Mouse (Mus musculus) gastrocnemius, postnatal 14 days (tissue): Measurements from ENCODE around the gene Otog. TPM values are rescaled to one million over a fixed set of nuclear protein-coding genes. Genes with fewer than 3 reads are reported as not detected.

Source experiments
- DNase-seq: peaks from one replicate; pipeline ENCODE4 v3.0.0; 2021; ENCODE audit warnings: mixed read lengths
- intact Hi-C: fragments of 180-260 bp; cut with DNase I; formaldehyde crosslinking; loops from one replicate; pipeline ENCODE4 v1.15.1; 2025; ENCODE audit warnings: low total_unique reads
- total RNA-seq, 2 experiments: library from RNA; stranded (reverse); gene quantifications; 2 replicates each; pipeline ENCODE4 v1.2.3; 2021

Otog gene
- total RNA-seq, 2 experiments from 2014 or later, result 0.31 to 0.33 TPM

- no peak for DNase-seq
- intact Hi-C loops, result no loop called here
Observed at GRCm38 (mm10) chr7:46276156-46276555, 35.4 kb downstream of the Otog start.

GRCm38 (mm10) chr7:46279946-46280345 lies 39.2 kb downstream of the Otog start:
- intact Hi-C loops, result loop anchor here (2.0 to 5.0 kb wide), 2 partner anchors 99 to 327 kb away; no protein-coding TSS in a partner anchor
- peak; percentile 47 for DNase-seq

- intact Hi-C loops, result loop anchor here (2.0 to 5.0 kb wide), 2 partner anchors 98 to 326 kb away; no protein-coding TSS in a partner anchor
- DNase-seq, result no peak
Observed at GRCm38 (mm10) chr7:46280896-46281295, 40.1 kb downstream of the Otog start.

- intact Hi-C loops, result loop anchor here (5.0 kb wide), 1 partner anchor 325 kb away; no protein-coding TSS in a partner anchor
Observed at GRCm38 (mm10) chr7:46282276-46282675, 41.5 kb downstream of the Otog start.

GRCm38 (mm10) chr7:46283681-46284080 lies 42.9 kb downstream of the Otog start:
- DNase-seq, result peak; percentile 66
- intact Hi-C loops, result loop anchor here (5.0 kb wide), 1 partner anchor 324 kb away; no protein-coding TSS in a partner anchor

More at GRCm38 (mm10) chr7:46282276-46282675, 41.5 kb downstream of the Otog start:
- DNase-seq, result no peak

- intact Hi-C loops, result no loop called here
- no peak for DNase-seq
Observed at GRCm38 (mm10) chr7:46285161-46285839, 44.5 kb downstream of the Otog start.

- no peak for DNase-seq
- intact Hi-C loops, result no loop called here
Observed at GRCm38 (mm10) chr7:46286391-46286790, 45.6 kb downstream of the Otog start.

GRCm38 (mm10) chr7:46287051-46287450 lies 46.3 kb downstream of the Otog start:
- intact Hi-C loops, result no loop called here

GRCm38 (mm10) chr7:46296330-46296729 lies 55.5 kb downstream of the Otog start:
- no peak for DNase-seq
- intact Hi-C loops, result no loop called here

More at GRCm38 (mm10) chr7:46287051-46287450, 46.3 kb downstream of the Otog start:
- no peak for DNase-seq

- no peak for DNase-seq
- intact Hi-C loops, result no loop called here
Observed at GRCm38 (mm10) chr7:46301031-46301632, 60.3 kb downstream of the Otog start.

- DNase-seq, result no peak
- intact Hi-C loops, result no loop called here
Observed at GRCm38 (mm10) chr7:46313486-46313885, 72.7 kb downstream of the Otog start.

- intact Hi-C loops, result no loop called here
- DNase-seq, result no peak
Observed at GRCm38 (mm10) chr7:46314220-46315009, 73.6 kb downstream of the Otog start.

GRCm38 (mm10) chr7:46315692-46316091 lies 74.9 kb downstream of the Otog start:
- DNase-seq, result peak; percentile 67
- intact Hi-C loops, result no loop called here

GRCm38 (mm10) chr7:46316948-46317347 lies 76.2 kb downstream of the Otog start:
- DNase-seq, result peak; percentile 58
- intact Hi-C loops, result no loop called here

GRCm38 (mm10) chr7:46321242-46321641 lies 80.5 kb downstream of the Otog start:
- intact Hi-C loops, result no loop called here
- no peak for DNase-seq

- DNase-seq, result no peak
- intact Hi-C loops, result no loop called here
Observed at GRCm38 (mm10) chr7:46327896-46328295, 87.1 kb downstream of the Otog start.

GRCm38 (mm10) chr7:46337397-46337796 lies 96.6 kb downstream of the Otog start:
- peak; percentile 45 for DNase-seq
- intact Hi-C loops, result no loop called here

- peak; percentile 53 for DNase-seq
Observed at GRCm38 (mm10) chr7:46339818-46340217, 99.0 kb downstream of the Otog start.

GRCm38 (mm10) chr7:46340295-46340694 lies 99.5 kb downstream of the Otog start:
- no peak for DNase-seq
- intact Hi-C loops, result no loop called here

More at GRCm38 (mm10) chr7:46339818-46340217, 99.0 kb downstream of the Otog start:
- intact Hi-C loops, result no loop called here

- intact Hi-C loops, result no loop called here
- peak; percentile 76 for DNase-seq
Observed at GRCm38 (mm10) chr7:46341471-46341870, 100.7 kb downstream of the Otog start.
